Mouse (Mus musculus): ENCODE results near the gene Dapp1. TPM values are rescaled to one million over a fixed set of nuclear protein-coding genes. Genes with fewer than 3 reads are reported as not detected.
"Not testable (repeated sequence)": the region's sequence is repeated elsewhere in the genome, so short reads cannot be mapped to it uniquely, and the experiment has no call there.

Dapp1 gene
- polyA plus RNA-seq, 1 experiment from 2014 or later: 1.2 TPM

DNA sequence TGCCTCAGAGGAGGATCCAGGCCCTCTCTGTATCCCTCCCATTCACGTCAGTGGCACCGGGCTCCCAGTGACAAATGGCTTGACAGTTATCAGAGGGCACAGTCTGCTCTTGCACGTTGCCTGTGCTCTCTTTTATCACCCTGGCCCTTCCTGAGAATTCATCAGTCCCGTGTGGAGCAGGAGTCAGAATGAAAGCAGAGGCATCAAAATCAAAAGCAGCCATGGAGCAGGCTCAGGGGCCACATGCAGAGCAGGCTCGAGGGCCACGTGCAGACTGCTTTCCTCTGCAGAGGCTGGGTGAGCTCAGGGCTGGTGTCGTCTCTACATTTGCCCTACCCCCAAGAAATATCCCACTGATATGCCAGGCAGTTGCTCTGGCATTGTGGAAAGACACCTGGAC lies 29.5 kb downstream of the Dapp1 start:
- Histone ChIP-seq H3K4me1 (replicated peaks) (peaks cover 24% of the 10 kb centered on the region), H3K27ac (no peak overlapping the region), H3K9me3 (no peaks in the 10 kb centered on the region), H3K36me3 (no peaks in the 10 kb centered on the region), H3K4me2 (replicated peaks) (no peak overlapping the region), H3K4me3 (replicated peaks) (no peak overlapping the region), H3K9ac (replicated peaks) (no peak overlapping the region), H3K27me3 (no peaks in the 10 kb centered on the region)
- WGBS: 46% methylated on average over 7 of the region's 7 CpGs
- ATAC-seq: no peak; the same call in 1 of the 2 replicates

DNA sequence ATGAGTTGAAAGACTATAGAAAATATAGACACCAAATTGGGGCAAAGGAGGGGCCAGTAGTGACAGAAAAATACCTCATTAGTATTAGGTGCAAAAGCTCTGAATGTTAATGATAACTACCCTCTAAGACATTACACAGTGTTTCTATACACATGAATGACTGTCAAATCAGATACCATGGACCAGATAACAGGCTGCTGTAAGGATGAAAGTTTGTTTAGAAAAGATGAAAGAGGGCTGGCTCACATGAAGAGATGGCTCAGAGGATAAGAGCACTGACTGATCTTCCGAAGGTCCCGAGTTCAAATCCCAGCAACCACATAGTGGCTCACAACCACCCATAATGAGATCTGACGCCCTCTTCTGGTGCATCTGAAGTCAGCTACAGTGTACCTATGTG lies 30.0 kb downstream of the Dapp1 start:
- not testable (repeated sequence) for H3K4me3 ChIP-seq (replicated peaks); H3K9ac ChIP-seq (replicated peaks); H3K27ac ChIP-seq; H3K4me2 ChIP-seq (replicated peaks); H3K27me3 ChIP-seq; H3K9me3 ChIP-seq; ATAC-seq; H3K36me3 ChIP-seq
- H3K4me1 ChIP-seq (replicated peaks): peaks cover 24% of the 10 kb centered on the region
- 85% methylated on average over 3 of the region's 3 CpGs for WGBS

DNA sequence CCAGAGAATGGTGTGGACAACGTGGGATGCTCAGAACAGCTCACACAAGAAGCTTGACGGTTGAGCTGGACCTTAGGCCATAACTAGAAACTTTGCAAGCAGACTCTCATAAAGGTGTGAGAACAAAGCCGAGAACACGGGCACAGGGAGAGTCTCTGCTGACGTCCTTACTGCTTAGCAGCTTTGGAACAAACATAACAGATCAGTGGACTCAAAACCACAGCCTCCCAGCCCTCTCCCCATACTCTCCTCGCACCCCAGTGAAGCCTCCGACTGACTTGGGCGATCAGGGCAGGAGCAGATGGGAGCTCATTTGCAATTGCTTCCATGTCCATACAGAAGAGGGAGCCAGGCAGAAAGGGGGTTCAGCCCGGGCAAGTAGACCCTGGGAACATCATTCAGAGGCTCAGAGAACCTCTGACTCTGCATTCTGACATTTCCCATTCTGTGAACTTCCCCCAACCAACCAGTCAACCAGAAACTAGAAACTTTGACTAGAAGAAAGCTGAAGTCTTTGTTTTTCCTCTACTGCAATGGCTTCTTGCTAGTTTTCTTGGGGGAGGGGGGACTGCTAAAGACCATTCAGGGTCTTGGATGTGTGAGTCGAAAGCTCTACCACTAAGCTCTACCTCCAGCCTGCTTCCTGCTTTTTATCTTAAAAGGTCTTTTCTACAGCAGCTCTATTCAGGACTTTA lies 31.0 kb downstream of the Dapp1 start:
- no peak for ATAC-seq
- Histone ChIP-seq H3K9ac (replicated peaks) (no peak overlapping the region), H3K4me1 (replicated peaks) (peaks cover 23% of the 10 kb centered on the region), H3K4me2 (replicated peaks) (no peak overlapping the region), H3K27me3 (no peaks in the 10 kb centered on the region), H3K27ac (no peak overlapping the region), H3K36me3 (no peaks in the 10 kb centered on the region), H3K9me3 (no peaks in the 10 kb centered on the region), H3K4me3 (replicated peaks) (no peak overlapping the region)
- WGBS: 81% methylated on average over 10 of the region's 10 CpGs

DNA sequence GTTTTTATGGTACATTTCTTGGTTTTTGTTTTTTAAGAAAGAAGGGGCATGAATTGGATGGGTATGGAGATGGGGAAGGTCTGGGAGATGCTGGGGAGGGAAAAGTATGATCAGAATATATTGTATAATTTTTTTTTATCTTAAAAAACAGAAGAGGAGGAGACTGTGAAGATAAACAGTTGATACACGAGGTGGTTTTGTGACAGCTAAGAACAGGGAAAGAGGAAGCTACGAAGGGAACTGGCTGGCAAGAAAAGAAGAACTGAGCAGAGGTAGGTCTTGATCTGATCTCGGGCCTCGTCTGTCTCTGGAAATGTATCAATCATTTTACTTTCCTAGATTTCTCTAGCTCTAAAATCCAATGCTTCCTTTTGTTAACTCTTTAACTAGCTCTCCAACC lies 33.8 kb downstream of the Dapp1 start:
- Histone ChIP-seq H3K27me3 (no peaks in the 10 kb centered on the region), H3K4me1 (replicated peaks) (peaks cover 9% of the 10 kb centered on the region), H3K9ac (replicated peaks) (no peak overlapping the region), H3K4me3 (replicated peaks) (no peak overlapping the region), H3K4me2 (replicated peaks) (no peak overlapping the region), H3K27ac (no peak overlapping the region), H3K9me3 (no peaks in the 10 kb centered on the region), H3K36me3 (no peaks in the 10 kb centered on the region)
- no peak for ATAC-seq
- WGBS: 85% methylated on average over 4 of the region's 4 CpGs

DNA sequence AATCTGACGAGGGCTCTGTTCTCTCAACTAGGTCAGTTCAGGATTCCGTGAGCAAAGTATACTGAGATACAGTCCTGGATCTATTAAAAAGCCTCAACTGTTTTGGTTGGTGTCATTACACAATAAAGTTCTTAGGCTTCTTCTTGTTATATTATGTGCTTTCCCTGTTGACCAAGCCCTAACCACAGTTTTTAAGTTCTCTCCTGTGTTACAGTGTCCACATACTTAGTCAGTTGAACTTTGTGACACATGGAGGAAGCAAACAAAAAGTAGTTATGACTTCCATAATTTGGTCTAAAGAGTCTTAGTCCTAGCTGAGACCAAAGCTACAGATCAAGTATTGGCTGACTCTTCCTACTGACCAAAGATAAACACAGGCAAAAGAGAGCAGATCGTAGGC lies 34.5 kb downstream of the Dapp1 start:
- no peak for ATAC-seq

DNA sequence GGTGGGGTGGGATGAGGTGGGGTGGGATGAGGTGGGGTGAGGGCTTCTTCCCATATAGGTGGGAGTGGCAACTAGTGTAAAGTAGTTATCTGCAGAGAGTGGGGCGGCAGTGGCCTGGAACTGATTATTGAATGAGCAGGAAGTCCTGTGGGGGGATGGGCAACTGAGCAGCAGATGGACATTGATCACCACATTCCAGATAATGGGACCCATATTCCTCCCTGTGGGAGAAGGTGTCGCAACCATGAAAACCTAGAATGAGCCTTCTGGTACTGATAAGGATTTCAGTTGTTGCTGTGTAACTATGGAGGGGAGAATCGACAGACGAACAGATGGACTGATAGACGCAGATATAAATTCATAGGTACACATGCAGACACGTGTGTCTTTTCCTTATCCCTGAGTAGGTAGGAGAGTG lies 37.6 kb downstream of the Dapp1 start:
- no peak overlapping the region for H3K9ac ChIP-seq (replicated peaks)
- H3K36me3 ChIP-seq: no peaks in the 10 kb centered on the region
- H3K4me2 ChIP-seq (replicated peaks): no peak overlapping the region
- no peaks in the 10 kb centered on the region; the same call in 1 of the 2 replicates for H3K4me1 ChIP-seq (replicated peaks)
- no peak overlapping the region for H3K4me3 ChIP-seq (replicated peaks)
- 84% methylated on average over 6 of the region's 6 CpGs for WGBS
- ATAC-seq: no peak
- no peaks in the 10 kb centered on the region for H3K27me3 ChIP-seq
- H3K9me3 ChIP-seq: no peaks in the 10 kb centered on the region
- H3K27ac ChIP-seq: no peak overlapping the region

More for the DNA sequence above, 34.5 kb downstream of the Dapp1 start:
- Histone ChIP-seq H3K4me3 (replicated peaks) (no peak overlapping the region), H3K4me2 (replicated peaks) (no peak overlapping the region), H3K27ac (no peak overlapping the region), H3K9me3 (no peaks in the 10 kb centered on the region), H3K36me3 (no peaks in the 10 kb centered on the region), H3K4me1 (replicated peaks) (peaks cover 2% of the 10 kb centered on the region), H3K27me3 (no peaks in the 10 kb centered on the region), H3K9ac (replicated peaks) (no peak overlapping the region)
- WGBS: 91% methylated on average over 3 of the region's 3 CpGs

DNA sequence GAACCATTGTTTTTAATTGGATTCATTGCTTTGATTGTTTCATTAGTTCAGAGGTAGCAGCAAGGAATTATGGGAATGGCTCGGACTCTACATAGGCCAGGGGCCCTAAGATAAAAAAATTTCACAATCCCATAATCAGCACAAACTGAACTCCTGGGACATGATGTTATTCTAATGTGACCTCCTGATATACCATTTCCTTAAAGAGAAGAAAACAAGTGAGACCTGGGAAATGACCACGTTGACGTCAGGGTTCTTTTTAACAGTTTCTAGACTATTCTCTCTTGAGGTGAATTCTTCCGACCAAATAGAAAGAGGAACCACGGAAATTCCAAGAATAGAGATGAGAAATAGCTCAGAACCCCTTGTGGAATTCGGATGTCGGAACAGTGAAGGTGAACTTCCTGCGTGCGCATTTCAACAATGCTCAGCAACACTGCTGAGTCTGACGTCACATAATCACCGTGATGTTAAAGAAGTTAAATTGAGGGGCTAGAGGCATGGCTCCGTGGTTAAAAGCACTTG lies 39.2 kb downstream of the Dapp1 start:
- Histone ChIP-seq H3K36me3 (no peaks in the 10 kb centered on the region), H3K4me3 (replicated peaks) (no peak overlapping the region), H3K27ac (no peak overlapping the region), H3K9me3 (no peaks in the 10 kb centered on the region), H3K4me1 (replicated peaks) (no peaks in the 10 kb centered on the region; the same call in 1 of the 2 replicates), H3K9ac (replicated peaks) (no peak overlapping the region), H3K4me2 (replicated peaks) (no peak overlapping the region), H3K27me3 (no peaks in the 10 kb centered on the region)
- 92% methylated on average over 12 of the region's 12 CpGs for WGBS
- ATAC-seq: no peak

DNA sequence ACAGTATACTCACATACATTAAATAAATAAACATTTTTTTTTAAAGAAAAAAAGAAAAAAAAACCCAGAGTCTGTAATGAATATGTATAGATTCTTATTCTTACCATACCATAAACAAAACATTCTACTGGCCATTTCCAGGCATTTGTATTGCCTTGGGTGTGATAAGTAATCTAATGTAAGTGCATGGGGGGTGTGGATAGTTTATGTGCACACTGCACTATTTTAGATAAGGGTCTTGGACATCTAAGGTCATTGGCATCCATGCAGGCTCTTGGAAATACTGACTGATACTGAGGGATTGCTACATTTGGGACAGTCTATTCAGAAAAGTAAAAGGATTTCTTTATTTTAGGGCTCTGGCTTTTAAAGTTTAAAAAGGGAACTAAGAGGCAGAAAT lies 39.8 kb downstream of the Dapp1 start:
- Histone ChIP-seq H3K4me3 (replicated peaks) (no peak overlapping the region), H3K4me1 (replicated peaks) (peaks cover 2% of the 10 kb centered on the region; the same call in 1 of the 2 replicates), H3K4me2 (replicated peaks) (no peak overlapping the region), H3K36me3 (no peaks in the 10 kb centered on the region), H3K9ac (replicated peaks) (no peak overlapping the region), H3K27ac (no peak overlapping the region), H3K27me3 (no peaks in the 10 kb centered on the region), H3K9me3 (no peaks in the 10 kb centered on the region)
- no peak for ATAC-seq

DNA sequence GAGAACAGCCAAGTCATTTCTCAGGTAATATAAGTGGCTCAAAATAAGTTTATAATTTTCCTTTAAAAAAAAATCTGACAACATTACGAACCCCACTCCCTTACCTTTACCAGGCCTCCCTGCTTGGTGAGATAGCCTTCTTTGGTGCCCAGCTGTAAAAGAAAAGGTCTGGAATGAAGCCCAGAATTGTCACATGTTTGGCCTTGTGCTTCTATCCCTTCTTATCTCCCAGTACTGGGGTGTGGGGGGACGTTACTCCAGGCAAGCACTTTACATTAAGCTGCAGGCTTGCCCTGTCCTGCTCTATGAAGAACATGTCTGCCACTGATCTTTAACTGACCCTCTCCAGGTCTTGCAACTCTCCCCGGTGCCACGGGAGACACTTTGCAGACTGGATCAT lies 40.6 kb downstream of the Dapp1 start:
- ATAC-seq: no peak
- Histone ChIP-seq H3K4me2 (replicated peaks) (no peak overlapping the region), H3K4me1 (replicated peaks) (peaks cover 9% of the 10 kb centered on the region), H3K36me3 (no peaks in the 10 kb centered on the region), H3K9me3 (no peaks in the 10 kb centered on the region), H3K9ac (replicated peaks) (no peak overlapping the region), H3K4me3 (replicated peaks) (no peak overlapping the region), H3K27me3 (no peaks in the 10 kb centered on the region), H3K27ac (no peak overlapping the region)
- WGBS: 79% methylated on average over 4 of the region's 4 CpGs

DNA sequence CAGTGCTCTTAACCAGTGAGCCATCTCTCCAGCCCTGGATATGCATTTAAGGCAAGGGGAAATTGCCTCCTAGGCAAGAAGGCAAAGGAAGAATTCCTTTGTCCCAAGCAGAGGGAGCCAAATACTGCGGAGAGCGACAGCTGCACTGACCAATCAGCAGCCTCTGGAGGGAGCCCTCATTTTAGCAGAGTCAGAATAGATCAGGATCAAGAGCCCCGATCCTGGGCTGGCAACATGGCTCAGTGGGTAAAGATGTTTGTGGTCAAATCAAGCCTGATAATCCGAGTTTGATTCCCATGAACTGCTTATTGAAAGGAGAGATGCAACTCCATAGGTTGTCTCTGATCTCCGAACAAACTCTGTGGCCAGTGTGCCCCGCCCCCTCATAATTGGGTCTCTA lies 42.7 kb downstream of the Dapp1 start:
- Histone ChIP-seq H3K4me2 (replicated peaks) (no peak overlapping the region), H3K9me3 (no peaks in the 10 kb centered on the region), H3K9ac (replicated peaks) (no peak overlapping the region), H3K27ac (no peak overlapping the region), H3K36me3 (no peaks in the 10 kb centered on the region), H3K27me3 (no peaks in the 10 kb centered on the region), H3K4me3 (replicated peaks) (no peak overlapping the region), H3K4me1 (replicated peaks) (peaks cover 14% of the 10 kb centered on the region)
- WGBS: 40% methylated on average over 6 of the region's 6 CpGs
- ATAC-seq: peak; percentile 75

DNA sequence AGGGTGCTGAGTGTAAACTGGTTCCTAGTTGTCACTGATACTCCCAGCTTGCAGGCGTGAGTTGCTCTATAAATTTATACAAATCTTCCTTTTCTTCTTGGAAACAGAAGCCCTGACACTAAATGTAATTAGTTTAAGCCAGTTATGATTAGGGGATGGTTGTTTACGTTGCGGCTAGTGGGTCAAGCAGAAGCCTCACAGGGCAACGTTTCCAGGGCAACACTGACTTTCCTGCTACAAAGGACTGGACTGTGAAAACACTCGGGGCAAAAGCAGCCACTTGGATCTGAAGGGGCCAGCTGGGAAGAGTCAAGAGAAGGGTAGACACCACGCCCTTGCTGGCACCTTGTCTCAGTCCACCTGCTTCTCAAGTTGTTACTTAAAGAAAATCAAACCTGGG lies 44.8 kb downstream of the Dapp1 start:
- Histone ChIP-seq H3K4me2 (replicated peaks) (no peak overlapping the region), H3K27ac (no peak overlapping the region), H3K27me3 (no peaks in the 10 kb centered on the region), H3K4me1 (replicated peaks) (peaks cover 14% of the 10 kb centered on the region), H3K9me3 (no peaks in the 10 kb centered on the region), H3K36me3 (0 out of 2 replicates have a peak, but pooled peaks cover 1% of the 10 kb centered on the region), H3K4me3 (replicated peaks) (no peak overlapping the region), H3K9ac (replicated peaks) (no peak overlapping the region)
- 25% methylated on average over 6 of the region's 6 CpGs for WGBS
- ATAC-seq: no peak

DNA sequence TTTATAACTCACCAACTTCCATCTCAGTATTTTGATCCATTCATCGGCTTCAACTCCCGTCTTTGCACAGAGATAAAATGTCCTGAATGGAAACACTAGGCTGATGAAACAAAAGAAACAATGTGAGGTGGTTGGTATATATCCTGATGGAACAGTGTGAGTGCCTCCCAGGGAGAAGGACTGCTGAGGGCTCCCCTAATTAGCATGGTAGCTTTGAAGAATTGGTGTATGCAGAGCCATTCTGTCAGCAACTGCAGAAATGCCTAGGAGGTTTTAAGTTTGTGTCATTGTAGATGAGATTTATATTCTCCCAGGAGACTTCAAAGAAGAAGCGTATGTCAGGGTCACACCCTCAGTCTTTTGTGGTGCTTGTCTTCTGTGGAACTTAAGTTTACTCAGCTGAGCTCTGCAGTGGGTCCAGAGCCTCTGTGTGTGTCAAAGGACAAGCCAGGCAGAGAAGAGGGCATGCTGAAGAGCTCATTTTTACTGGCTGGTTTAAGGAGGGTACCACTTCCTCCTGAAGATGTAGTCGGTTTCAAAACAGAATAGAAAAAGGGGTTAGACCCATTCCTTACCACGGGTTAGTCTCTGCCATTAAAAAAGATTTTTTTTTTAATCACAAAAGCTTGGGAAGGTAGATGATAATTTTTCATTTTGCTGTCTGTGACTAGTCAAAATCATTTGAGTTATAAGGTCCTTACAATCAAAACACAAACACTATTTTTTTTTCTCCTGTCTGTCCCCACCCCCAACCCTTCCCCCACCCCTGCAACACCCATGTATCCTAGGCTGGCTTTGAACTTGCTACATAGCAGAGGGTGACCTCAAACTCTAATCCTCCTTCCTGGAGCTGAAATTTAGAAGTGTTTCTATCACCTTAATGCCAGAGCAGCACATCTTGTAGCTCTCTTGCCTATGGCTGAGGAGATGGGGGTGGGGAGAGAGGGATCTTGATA lies 45.5 kb downstream of the Dapp1 start:
- ATAC-seq: no peak
- WGBS: 38% methylated on average over 5 of the region's 5 CpGs
- Histone ChIP-seq H3K4me2 (replicated peaks) (no peak overlapping the region), H3K9me3 (no peaks in the 10 kb centered on the region), H3K27me3 (no peaks in the 10 kb centered on the region), H3K36me3 (peaks cover 5% of the 10 kb centered on the region; the same call in 1 of the 2 replicates), H3K4me3 (replicated peaks) (no peak overlapping the region), H3K9ac (replicated peaks) (no peak overlapping the region), H3K4me1 (replicated peaks) (peaks cover 14% of the 10 kb centered on the region), H3K27ac (no peak overlapping the region)

Measured in midbrain, embryonic 13.5 days (tissue).